Mouse (Mus musculus): Measurements from ENCODE around the gene Cnot3.

- TF ChIP-seq POLR2A (IDR thresholded peaks at IDR 0.05; ENCODE audit: borderline replicate concordance, control insufficient read depth, low read depth, low read length) = peak; percentile 20; the same call in 1 of the 2 replicates
- TF ChIP-seq CTCF (IDR thresholded peaks at IDR 0.05; ENCODE audit: control insufficient read depth, insufficient read depth, low read length) = no peak
These were observed 49.2 kb downstream of the Cnot3 start for GRCm38 (mm10) chr7:3694076-3694948.

Data from bone marrow, adult 2 months (tissue).